Mouse (Mus musculus) stomach, postnatal 0 days (tissue): ENCODE data around the gene Senp3.
A peak's percentile ranks its signal among the peaks of the same experiment; 100 is the strongest.

Source experiments
- CTCF ChIP-seq: IDR thresholded peaks from 2 replicates; pipeline ENCODE4 v1.5.1; 2016; ENCODE audit warnings: antibody characterized with exemption, low read depth, mild to moderate bottlenecking, moderate library complexity
- EP300 ChIP-seq: optimal IDR thresholded peaks from 2 replicates; pipeline ENCODE3; 2016; ENCODE audit warnings: antibody characterized with exemption

- TF ChIP-seq CTCF (peak; percentile 90), EP300 (no peak)
Measured at GRCm38 (mm10) chr11:69632284-69633089, 49.4 kb downstream of the Senp3 start, which contains the start of gene Fxr2.
